Mouse (Mus musculus): Measurements from ENCODE around the gene Mettl26. TPM values are rescaled to one million over a fixed set of nuclear protein-coding genes. Genes with fewer than 3 reads are reported as not detected.
"Not testable (repeated sequence)": the region's sequence is repeated elsewhere in the genome, so short reads cannot be mapped to it uniquely, and the experiment has no call there.

Gene Mettl26
- total RNA-seq, 2 experiments from 2014 or later = 80.4 to 81.3 TPM

DNA sequence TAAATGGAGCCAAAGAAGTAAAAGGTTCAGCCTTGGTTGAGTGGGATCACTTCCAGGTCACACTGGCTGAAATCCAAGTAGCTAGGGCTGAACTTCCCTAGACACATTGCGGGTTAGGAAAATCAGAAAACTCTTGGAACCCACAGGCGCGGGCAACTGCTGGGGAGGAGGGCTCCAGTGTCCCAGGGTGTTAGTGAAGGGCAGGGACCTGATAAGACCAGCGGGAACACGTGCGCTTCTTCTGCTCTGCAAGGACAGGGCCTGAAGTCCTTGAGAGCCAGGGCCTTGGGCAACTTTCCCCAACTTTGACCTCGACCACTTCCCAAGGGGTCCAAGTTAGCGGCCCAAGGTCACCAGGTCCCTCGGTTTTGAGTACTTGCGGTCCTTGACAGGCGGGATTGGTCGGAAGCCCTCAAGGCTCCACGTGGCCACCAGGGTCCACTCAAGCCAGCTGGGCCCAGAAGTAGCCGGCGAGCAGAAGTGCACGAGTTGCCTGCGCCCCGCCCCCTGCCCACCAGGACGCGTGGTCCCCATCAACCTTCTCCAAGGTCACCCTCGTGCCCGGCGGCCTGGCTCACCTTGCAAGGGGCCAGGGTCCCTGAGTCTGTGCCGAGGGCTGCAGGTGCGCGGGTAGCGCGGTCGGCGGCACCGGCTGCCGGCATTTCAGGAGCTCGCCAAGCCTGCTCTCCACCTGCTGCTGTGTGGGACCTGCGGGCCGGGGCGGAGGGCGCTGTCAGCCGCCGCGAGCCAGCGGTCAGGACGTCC, 6.9 kb upstream of the Mettl26 start:
- peak; percentile 42 to 65 for DNase-seq (ENCODE audit: low spot score in 2 of 2)

GRCm38 (mm10) chr17:25868601-25869191, 6.2 kb upstream of the Mettl26 start, which contains the start of gene Mcrip2:
Gene Mcrip2, minus strand, starts transcription at chr17:25868764.
- peak; percentile 54 to 75 for DNase-seq (ENCODE audit: low spot score in 2 of 2)

DNA sequence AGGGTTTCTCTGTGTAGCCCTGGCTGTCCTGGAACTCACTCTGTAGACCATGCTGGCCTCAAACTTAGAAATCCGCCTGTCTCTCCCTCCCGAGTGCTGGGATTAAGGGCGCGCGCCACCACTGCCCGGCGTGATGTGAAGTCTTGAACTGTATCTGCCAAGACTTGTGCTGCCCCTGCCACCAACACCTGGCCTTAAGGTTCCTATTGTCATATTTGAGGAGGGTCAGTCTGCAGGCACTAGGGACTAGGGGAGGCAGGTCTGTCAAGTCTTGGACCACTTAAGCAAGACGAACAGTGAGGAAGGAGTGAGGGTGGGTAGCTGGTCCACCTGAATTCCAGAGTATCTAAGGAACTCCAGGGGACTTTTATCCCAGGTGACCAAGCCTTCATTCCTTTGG, 5.4 kb upstream of the Mettl26 start:
- no peak for DNase-seq (ENCODE audit: low spot score in 2 of 2)

GRCm38 (mm10) chr17:25869954-25870353, 4.9 kb upstream of the Mettl26 start:
- DNase-seq (ENCODE audit: low spot score in 2 of 2) = no peak

GRCm38 (mm10) chr17:25871566-25871965, 3.3 kb upstream of the Mettl26 start:
- DNase-seq (ENCODE audit: low spot score in 2 of 2) = not testable (repeated sequence)

DNA sequence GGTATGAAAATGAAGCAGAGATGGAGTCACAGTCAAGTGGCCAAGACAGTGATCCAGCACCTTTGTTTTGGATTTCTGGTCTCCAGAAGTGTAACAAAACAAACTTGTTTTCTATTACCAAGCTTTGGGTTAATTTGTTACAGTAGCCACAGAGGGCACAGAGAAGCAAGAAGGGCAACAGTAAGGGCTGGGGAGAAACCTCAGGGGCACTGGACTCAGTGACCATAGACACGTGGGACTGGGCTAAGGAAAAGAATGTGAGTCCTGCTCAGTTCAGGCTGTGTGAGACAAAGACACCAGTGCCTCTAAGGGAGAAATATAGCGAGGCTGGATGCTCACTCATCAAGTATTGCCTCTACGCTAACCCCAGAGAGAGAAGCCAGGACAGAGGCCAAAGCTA, 2.2 kb upstream of the Mettl26 start:
- no peak for DNase-seq (ENCODE audit: low spot score in 2 of 2)

DNA sequence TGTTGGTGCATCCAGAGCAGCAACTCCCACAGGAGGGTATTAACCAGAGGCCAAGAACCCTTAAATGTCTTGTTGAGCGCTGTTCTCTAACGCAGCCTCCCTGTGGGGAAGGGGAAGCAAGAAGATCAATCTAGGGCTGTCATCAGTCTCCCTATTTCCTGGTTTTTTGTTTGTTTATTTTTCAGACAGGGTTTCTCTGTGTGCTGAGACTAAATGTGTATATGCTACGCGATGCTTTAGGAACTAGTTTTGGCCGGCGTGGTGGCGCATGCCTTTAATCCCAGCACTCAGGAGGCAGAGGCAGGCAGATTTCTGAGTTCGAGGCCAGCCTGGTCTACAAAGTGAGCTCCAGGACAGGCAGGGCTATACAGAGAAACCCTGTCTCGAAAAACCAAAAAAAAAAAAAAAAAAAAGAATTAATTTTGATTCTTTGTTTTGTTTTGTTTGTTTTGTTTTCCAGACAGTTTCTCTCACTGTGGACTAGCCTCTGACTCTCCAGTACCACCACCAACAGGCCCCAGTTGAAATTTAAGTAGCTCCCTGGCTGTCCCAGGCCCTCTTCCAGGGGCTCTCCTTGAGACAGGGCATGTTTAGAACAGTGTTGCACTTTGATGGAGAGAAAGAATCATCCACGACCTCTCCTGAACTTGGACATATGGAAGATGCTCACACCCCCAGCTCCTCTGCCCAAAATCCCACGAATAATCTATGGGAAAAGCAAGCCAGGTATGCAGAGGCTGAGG, 1.3 kb upstream of the Mettl26 start:
- DNase-seq (ENCODE audit: low spot score in 2 of 2) = no peak

DNA sequence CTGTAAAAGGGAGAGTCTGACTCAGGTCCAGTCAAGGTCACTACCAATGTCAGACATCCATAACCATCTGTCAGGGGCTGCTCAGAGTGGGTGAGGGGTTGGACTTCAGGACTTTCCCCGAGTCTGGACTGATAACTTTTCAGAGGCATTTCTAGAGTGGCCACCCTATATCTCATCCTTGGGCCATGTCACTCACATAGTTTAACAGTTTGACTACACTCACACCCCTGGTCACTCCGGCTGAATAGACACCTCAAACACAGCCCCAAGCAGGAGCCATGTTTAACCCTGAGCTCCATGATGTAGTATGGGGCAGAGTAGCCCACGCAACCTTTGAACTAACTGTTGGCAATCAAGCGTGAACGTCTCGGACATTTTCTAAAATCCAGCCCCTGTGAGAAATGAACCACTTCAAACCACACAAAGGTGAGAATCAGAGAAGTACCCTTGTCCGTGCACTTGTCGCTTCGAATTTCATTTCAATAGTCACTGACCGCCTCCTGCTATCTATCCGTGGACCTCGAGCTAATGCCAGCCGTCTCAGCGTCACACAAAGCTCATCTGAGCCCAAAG, 640 bp upstream of the Mettl26 start:
- no peak for DNase-seq (ENCODE audit: low spot score in 2 of 2)

DNA sequence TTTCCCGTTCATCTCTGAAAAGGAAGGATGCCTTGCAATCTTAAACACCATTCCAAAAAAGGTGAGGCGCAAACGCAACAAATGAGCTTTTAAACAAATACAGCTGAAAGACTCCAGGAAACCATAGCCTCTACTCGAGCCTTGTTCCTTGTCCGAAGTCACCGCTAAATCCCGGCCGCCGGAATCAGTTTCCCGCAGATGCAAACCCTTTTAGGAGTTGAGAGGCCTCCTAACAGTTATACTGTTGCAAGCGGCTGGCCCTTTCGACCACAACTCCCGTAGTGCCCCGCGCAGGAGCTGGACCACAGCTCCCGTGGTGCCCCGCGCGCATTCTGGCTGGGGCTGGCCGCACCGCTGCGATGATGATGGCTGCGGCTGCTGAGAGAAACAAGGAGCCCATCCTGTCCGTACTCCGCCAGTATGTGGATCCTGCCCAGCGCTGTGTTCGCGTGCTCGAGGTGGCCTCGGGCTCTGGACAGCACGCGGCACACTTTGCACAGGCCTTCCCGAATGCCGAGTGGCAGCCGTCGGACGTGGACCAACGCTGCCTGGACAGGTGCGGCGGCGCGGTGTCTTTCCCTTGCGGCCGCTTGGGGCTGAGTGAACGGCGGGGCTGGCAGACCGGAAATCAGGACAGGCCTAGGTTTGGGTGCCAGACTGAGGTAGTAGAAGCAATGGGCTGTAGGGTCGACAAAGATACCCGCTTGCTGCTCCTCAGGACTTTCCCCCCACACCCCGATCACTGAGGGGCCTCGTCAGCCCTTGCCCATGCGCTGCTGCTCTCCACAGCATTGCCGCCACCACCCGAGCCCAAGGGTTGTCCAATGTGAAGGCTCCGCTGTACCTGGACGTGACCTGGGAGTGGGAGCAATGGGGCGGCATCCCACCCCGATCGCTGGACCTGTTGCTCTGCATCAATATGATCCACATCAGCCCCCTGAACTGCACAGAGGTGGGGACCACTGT, 580 bp downstream of the Mettl26 start:
- DNase-seq (ENCODE audit: low spot score in 2 of 2) = peak; percentile 75 to 85

DNA sequence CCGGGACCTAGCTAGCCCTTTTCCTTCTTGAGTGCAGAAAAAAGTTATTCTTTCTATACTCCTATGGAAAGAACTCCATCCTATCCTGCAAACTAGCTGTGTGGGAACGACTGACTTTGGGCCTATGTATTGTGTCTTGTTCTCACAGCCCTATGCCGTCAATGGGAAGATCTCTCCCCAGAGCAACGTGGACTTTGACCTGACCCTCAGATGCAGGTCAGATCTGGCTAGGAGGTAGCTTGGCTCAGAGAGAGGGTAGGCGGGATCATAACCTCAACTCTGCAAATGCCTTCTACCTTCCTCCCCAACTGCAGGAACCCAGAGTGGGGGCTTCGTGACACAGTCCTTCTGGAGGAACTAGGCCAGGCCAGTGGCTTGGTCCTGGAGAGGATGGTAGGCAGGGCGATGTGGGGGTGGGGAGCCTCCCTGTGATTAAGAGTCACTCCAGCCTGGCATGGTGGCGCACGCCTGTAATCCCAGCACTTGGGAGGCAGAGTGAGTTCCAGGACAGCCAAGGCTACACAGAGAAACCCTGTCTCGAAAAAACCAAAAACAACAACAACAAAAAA, 1.6 kb downstream of the Mettl26 start:
- DNase-seq (ENCODE audit: low spot score in 2 of 2) = no peak

- no peak for DNase-seq (ENCODE audit: low spot score in 2 of 2)
Measured at GRCm38 (mm10) chr17:25877025-25877424, 2.2 kb downstream of the Mettl26 start.

- DNase-seq (ENCODE audit: low spot score in 2 of 2) = no peak
Measured at GRCm38 (mm10) chr17:25877741-25878610, 3.1 kb downstream of the Mettl26 start.

- DNase-seq (ENCODE audit: low spot score in 2 of 2) = no peak
Measured at GRCm38 (mm10) chr17:25878611-25879180, 3.8 kb downstream of the Mettl26 start.

GRCm38 (mm10) chr17:25879261-25879660, 4.4 kb downstream of the Mettl26 start:
- peak in 1 of 2 experiments; percentile 5 for DNase-seq (ENCODE audit: low spot score in 2 of 2)

- DNase-seq (ENCODE audit: low spot score in 2 of 2) = no peak
Measured at GRCm38 (mm10) chr17:25879750-25880149, 4.9 kb downstream of the Mettl26 start.

- DNase-seq (ENCODE audit: low spot score in 2 of 2) = no peak
Measured at GRCm38 (mm10) chr17:25880196-25880910, 5.5 kb downstream of the Mettl26 start, which contains the start of gene Wfikkn1. Gene Wfikkn1, minus strand, starts transcription at chr17:25880858.

DNA sequence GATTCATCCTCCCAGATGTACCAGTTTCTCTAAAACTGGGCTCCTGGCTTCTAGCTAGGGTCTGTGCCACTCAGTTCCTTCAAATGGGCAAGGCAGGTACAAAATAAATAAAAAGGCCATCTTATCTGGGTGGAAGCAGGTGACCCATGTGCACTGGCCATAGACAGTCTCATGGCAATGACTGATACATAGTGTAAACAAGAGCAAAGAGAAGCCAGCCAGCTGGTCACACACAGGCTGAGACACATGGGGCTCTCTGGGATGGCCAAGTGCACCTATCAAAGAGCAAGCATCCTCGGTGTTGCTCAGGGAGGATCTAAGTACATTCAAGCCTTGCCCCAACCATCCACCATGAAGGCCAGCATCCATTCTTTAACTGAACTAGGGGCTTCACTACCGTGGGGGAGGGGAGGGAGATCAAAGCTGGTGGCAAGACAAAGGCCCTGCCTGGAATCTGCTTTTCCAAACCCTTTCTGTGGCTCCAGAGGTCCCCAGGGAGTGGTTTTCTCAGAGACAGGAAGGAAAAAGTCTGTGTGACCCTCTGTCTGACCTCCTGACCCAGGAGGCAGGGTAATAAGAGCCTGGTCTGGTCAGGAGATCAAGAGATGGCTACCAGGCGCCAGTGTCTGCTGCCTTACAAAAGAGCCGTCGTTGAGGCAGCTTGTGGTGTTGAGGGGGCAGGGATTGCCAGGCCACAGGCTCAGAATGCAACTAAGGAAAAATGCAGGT, 6.2 kb downstream of the Mettl26 start:
- no peak for DNase-seq (ENCODE audit: low spot score in 2 of 2)
